Mouse (Mus musculus) regulatory T cell (primary cell): Measurements from ENCODE around the gene Arhgef7.
"Not testable (repeated sequence)": the region's sequence is repeated elsewhere in the genome, so short reads cannot be mapped to it uniquely, and the experiment has no call there.

Experiments used
- in situ Hi-C: fragments of 300-600 bp; cut with MboI, MseI; formaldehyde crosslinking; loops from one replicate; pipeline ENCODE4 v1.15.1; 2025; ENCODE audit warnings: high pct_unique_total_duplicates

Gene Arhgef7

GRCm38 (mm10) chr8:11831174-11831573, 103.7 kb downstream of the Arhgef7 start:
- in situ Hi-C loops, result no loop called here

GRCm38 (mm10) chr8:11831939-11832338, 104.4 kb downstream of the Arhgef7 start:
- in situ Hi-C loops, result no loop called here

GRCm38 (mm10) chr8:11833157-11833556, 105.6 kb downstream of the Arhgef7 start:
- in situ Hi-C loops, result no loop called here

- in situ Hi-C loops, result no loop called here
These were observed 106.7 kb downstream of the Arhgef7 start for GRCm38 (mm10) chr8:11834200-11834599.

GRCm38 (mm10) chr8:11834691-11835090, 107.2 kb downstream of the Arhgef7 start:
- in situ Hi-C loops, result no loop called here

GRCm38 (mm10) chr8:11840174-11840573, 112.7 kb downstream of the Arhgef7 start, which contains the start of gene Tex29:
Gene Tex29, plus strand, starts transcription at chr8:11840474.
- in situ Hi-C loops, result no loop called here

GRCm38 (mm10) chr8:11841571-11841970, 114.0 kb downstream of the Arhgef7 start:
- in situ Hi-C loops, result no loop called here

GRCm38 (mm10) chr8:11842757-11843156, 115.2 kb downstream of the Arhgef7 start:
- in situ Hi-C loops, result no loop called here

- in situ Hi-C loops, result no loop called here
These were observed 116.3 kb downstream of the Arhgef7 start for GRCm38 (mm10) chr8:11843677-11844315.

- in situ Hi-C loops, result no loop called here
These were observed 116.8 kb downstream of the Arhgef7 start for GRCm38 (mm10) chr8:11844316-11844685.

GRCm38 (mm10) chr8:11846807-11847206, 119.3 kb downstream of the Arhgef7 start:
- in situ Hi-C loops, result no loop called here

GRCm38 (mm10) chr8:11867832-11868231, 140.3 kb downstream of the Arhgef7 start:
- in situ Hi-C loops, result no loop called here

- in situ Hi-C loops, result not testable (repeated sequence)
These were observed 146.7 kb downstream of the Arhgef7 start for GRCm38 (mm10) chr8:11874227-11874626.

GRCm38 (mm10) chr8:11884646-11885045, 157.1 kb downstream of the Arhgef7 start:
- in situ Hi-C loops, result no loop called here
